Mouse (Mus musculus) midbrain, postnatal 0 days (tissue): ENCODE data around the gene Tmem45b. TPM values are rescaled to one million over a fixed set of nuclear protein-coding genes. Genes with fewer than 3 reads are reported as not detected.

ENCODE experiments used
- ATAC-seq: fragments of 200-750 bp; cut with Nextera tagmentation; 2 replicates; pipeline ENCODE4 v1.8.0; 2017; ENCODE audit warnings: moderate number of reproducible peaks, mild to moderate bottlenecking, moderate TSS enrichment, moderate library complexity; ENCODE audit not compliant: low FRiP score
- DNase-seq: peaks from one replicate; pipeline ENCODE4 v3.0.0-alpha.2; 2015; ENCODE audit warnings: low spot score
- H3K27ac ChIP-seq: fragments of 300-500 bp; sonication (generic); 2 replicates; pipeline ENCODE4 v1.5.1; 2014; ENCODE audit warnings: low read depth, mild to moderate bottlenecking, low read length, mixed read lengths
- H3K27me3 ChIP-seq: fragments of 300-500 bp; sonication (generic); 2 replicates; pipeline ENCODE4 v1.6.1; 2014; ENCODE audit warnings: low read length, control low read depth, mixed read lengths; ENCODE audit not compliant: insufficient read depth
- H3K36me3 ChIP-seq: fragments of 300-500 bp; sonication (generic); 2 replicates; pipeline ENCODE4 v1.6.1; 2014; ENCODE audit warnings: low read length, control low read depth, mixed read lengths; ENCODE audit not compliant: insufficient read depth
- H3K4me1 ChIP-seq: fragments of 300-500 bp; sonication (generic); 2 replicates; pipeline ENCODE4 v1.6.1; 2014; ENCODE audit warnings: mild to moderate bottlenecking, control low read depth, antibody characterized with exemption, low read length, mixed read lengths; ENCODE audit not compliant: insufficient read depth
- H3K4me2 ChIP-seq: fragments of 300-500 bp; sonication (generic); 2 replicates; pipeline ENCODE4 v1.6.1; 2014; ENCODE audit warnings: low read depth, mild to moderate bottlenecking, low read length, mixed read lengths; ENCODE audit not compliant: poor library complexity, severe bottlenecking
- H3K4me3 ChIP-seq: fragments of 300-500 bp; sonication (generic); 2 replicates; pipeline ENCODE4 v1.5.1; 2014; ENCODE audit warnings: low read depth, mild to moderate bottlenecking, low read length, moderate library complexity
- H3K9ac ChIP-seq: fragments of 300-500 bp; sonication (generic); replicated peaks from 2 replicates; pipeline ENCODE4 v1.6.1; 2014; ENCODE audit warnings: mild to moderate bottlenecking, low read length, moderate library complexity, mixed read lengths; ENCODE audit not compliant: poor library complexity, severe bottlenecking
- H3K9me3 ChIP-seq: fragments of 300-500 bp; sonication (generic); 2 replicates; pipeline ENCODE4 v1.6.1; 2016; ENCODE audit warnings: low read length, control low read depth
- CTCF ChIP-seq: IDR thresholded peaks from 2 replicates; pipeline ENCODE4 v1.5.1; 2016; ENCODE audit warnings: antibody characterized with exemption, mild to moderate bottlenecking
- WGBS: fragments of 180-500 bp; shearing (Covaris S2); extraction: QIAGEN DNeasy Blood & Tissue Kit; methylation state at CpG from one replicate; pipeline ENCODE4 v1.1.7; 2014; 5-methylcytosine and 5-hydroxymethylcytosine counted together
- polyA plus RNA-seq: library from polyadenylated mRNA; unstranded; fragments of >200 nt; fragmentation: Nextera tagmentation; extraction: Ambion mirVana; gene quantifications from 2 replicates; pipeline ENCODE4 v1.2.1, GENCODE M21; 2015
- total RNA-seq: library from RNA; depleted of rRNA; stranded (reverse); fragments of >200 nt; gene quantifications from 2 replicates; pipeline ENCODE4 v1.2.3, GENCODE M21; 2014

Tmem45b gene
- total and polyA plus RNA-seq, 2 experiments from 2014 or later = 0.43 TPM; not detected in 1

DNA sequence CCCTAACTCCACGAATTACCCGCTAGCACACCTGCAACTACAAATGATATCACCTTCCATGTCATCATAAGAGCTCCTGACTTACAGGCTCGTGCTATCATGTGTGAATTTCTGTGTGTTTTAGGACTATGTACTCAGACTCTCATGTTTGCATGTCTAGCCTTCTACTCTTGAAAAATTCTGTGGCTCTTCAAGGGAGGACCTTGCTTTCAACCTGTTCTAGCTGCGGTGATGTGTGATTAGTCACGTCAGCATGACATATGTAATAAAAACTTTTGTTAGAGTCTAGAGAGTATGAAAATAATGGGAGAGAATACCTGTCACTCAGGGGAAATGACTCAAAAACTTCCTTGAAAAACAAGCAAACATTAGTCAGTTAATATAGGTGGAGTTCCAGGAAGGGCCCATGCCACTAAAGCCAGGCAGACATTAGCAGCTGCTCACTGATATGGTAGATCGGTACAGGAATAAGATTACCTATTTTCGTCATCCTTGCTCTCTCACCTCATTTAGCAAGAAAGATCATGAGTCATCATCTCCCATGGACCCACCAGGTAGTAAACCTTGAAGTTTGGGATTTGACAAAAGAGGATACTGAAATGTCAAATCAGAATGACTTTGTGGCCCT lies 15.0 kb downstream of the Tmem45b start:
- H3K9me3 ChIP-seq = no peaks in the 10 kb centered on the region
- DNase-seq = no peak
- no peak overlapping the region for H3K4me2 ChIP-seq
- ATAC-seq = no peak
- H3K36me3 ChIP-seq = no peaks in the 10 kb centered on the region
- no peak for TF ChIP-seq CTCF
- H3K27ac ChIP-seq = no peak overlapping the region
- H3K4me1 ChIP-seq = no peaks in the 10 kb centered on the region
- no peak overlapping the region for H3K9ac ChIP-seq
- WGBS = 91% methylated on average over 7 of the region's 7 CpGs
- H3K27me3 ChIP-seq = no peaks in the 10 kb centered on the region
- H3K4me3 ChIP-seq = no peak overlapping the region

DNA sequence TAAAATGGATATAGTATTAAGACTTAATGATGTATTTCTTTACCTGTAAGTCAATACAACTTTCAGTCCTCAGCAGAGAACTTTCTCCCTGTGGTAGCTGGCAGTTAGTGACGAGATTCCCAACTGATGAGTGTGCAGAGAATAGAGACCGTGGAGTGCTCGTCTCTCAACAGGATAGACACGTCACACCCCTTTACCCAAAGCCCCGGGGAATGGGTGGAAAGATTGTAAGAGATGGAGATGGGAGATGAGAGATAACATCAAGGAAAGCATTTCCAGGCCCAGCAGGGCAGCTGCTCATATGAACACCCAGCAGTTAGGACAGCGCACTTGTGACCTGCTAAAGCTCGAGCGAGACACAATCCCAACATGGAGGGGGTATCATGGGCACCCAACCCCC lies 20.0 kb downstream of the Tmem45b start:
- Histone ChIP-seq H3K36me3 (no peaks in the 10 kb centered on the region), H3K4me2 (no peak overlapping the region), H3K4me1 (no peaks in the 10 kb centered on the region), H3K9me3 (no peaks in the 10 kb centered on the region), H3K9ac (no peak overlapping the region), H3K27ac (no peak overlapping the region), H3K27me3 (no peaks in the 10 kb centered on the region), H3K4me3 (no peak overlapping the region)
- no peak for TF ChIP-seq CTCF
- DNase-seq (no peak), ATAC-seq (no peak)
- WGBS = 84% methylated on average over 8 of the region's 8 CpGs

DNA sequence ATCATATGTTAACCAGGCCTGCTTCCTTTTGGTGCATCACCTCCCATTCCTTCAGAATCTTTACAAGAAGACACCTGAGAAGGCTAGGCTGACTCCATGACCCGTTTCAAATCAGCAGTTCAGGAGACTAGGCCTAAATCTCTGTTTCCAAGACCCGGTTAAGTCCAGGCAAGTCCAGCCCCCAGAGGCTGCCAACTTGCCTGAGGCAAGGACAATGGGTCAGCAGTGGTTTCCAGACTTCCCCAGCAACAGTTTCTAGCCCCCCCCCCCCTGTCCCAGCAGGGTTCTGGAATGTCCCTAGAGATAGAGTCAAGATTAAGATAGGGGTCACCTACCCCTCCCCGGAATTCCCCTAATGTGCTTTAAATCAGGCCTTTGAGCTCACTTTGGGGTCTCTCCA lies 22.8 kb downstream of the Tmem45b start:
- ATAC-seq = no peak
- H3K4me3 ChIP-seq = no peak overlapping the region
- H3K4me2 ChIP-seq = no peak overlapping the region
- no peak overlapping the region for H3K9ac ChIP-seq
- H3K36me3 ChIP-seq = no peaks in the 10 kb centered on the region
- H3K4me1 ChIP-seq = no peaks in the 10 kb centered on the region
- H3K9me3 ChIP-seq = no peaks in the 10 kb centered on the region
- WGBS = 78% methylated on average over 3 of the region's 3 CpGs
- H3K27me3 ChIP-seq = no peaks in the 10 kb centered on the region
- TF ChIP-seq CTCF = no peak
- DNase-seq = no peak
- H3K27ac ChIP-seq = no peak overlapping the region

DNA sequence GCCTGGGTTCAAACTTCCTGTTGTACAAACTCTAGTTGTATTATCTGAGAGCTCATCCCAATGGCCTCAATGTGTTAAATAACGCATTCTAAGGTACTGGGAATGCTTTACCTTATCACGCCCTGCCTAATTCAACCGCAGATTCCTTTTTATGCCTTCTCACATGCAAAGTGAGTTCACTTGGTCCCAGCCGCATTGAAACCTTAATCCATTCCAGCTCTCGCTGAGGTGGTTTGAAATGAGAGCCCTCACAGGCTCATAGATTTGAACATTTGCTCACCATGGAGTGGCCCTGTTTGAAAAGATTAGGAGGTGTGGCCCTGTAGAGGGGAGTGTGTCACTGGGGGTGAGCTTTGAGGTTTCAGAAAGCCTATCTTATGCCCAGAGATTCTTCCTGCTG lies 23.9 kb downstream of the Tmem45b start:
- Histone ChIP-seq H3K4me1 (no peaks in the 10 kb centered on the region), H3K27me3 (no peaks in the 10 kb centered on the region), H3K36me3 (no peaks in the 10 kb centered on the region), H3K4me3 (no peak overlapping the region), H3K27ac (no peak overlapping the region), H3K9ac (no peak overlapping the region), H3K4me2 (no peak overlapping the region), H3K9me3 (no peaks in the 10 kb centered on the region)
- no peak for DNase-seq
- no peak for ATAC-seq
- TF ChIP-seq CTCF = no peak
- 86% methylated on average over 5 of the region's 5 CpGs for WGBS

DNA sequence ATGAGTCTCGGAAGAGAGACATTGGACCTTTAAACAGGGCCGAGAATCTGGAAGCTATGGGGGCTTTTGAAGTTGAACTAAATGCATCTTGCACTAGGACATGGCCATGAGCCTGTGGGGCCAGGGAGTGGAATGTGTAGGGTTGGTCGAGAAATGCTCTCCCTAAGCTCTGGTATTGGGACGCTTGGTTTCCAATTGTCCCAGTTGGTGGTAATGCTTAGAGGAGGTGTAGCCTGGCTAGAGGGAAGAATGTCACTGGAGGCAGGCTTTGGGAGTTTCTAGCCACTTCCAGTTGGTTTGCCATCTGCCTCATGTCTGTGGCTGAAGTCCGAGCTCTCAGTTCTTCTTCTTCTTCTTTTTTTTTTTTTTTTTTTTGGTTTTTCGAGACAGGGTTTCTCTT lies 24.9 kb downstream of the Tmem45b start:
- H3K4me3 ChIP-seq = no peak overlapping the region
- H3K27me3 ChIP-seq = no peaks in the 10 kb centered on the region
- no peak for TF ChIP-seq CTCF
- no peaks in the 10 kb centered on the region for H3K9me3 ChIP-seq
- H3K27ac ChIP-seq = no peak overlapping the region
- H3K9ac ChIP-seq = no peak overlapping the region
- H3K4me1 ChIP-seq = no peaks in the 10 kb centered on the region
- no peak overlapping the region for H3K4me2 ChIP-seq
- 84% methylated on average over 6 of the region's 6 CpGs for WGBS
- H3K36me3 ChIP-seq = no peaks in the 10 kb centered on the region
- no peak for ATAC-seq
- no peak for DNase-seq

DNA sequence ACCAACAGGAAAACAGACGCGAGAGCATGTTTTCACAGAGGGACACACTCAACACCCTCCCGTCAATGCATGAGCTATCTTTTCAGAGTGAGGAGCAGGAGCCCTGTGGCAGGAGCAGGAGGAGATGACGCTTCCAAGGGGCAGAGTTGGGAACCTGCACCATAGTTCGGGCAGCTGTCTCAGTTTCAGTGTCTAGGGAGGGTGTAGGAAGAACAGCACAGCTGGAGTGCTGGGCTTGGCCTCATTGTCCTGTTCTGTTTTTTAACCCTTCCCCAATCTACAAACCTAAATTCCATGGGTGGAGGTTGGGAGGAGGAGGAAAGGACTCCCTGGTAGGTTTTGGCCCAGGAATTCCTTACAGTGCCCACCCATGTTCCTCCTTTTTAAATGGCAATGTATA lies 25.4 kb downstream of the Tmem45b start:
- ATAC-seq = no peak
- Histone ChIP-seq H3K9ac (no peak overlapping the region), H3K4me1 (no peaks in the 10 kb centered on the region), H3K36me3 (no peaks in the 10 kb centered on the region), H3K9me3 (no peaks in the 10 kb centered on the region), H3K27me3 (no peaks in the 10 kb centered on the region), H3K27ac (no peak overlapping the region), H3K4me3 (no peak overlapping the region), H3K4me2 (no peak overlapping the region)
- WGBS = 59% methylated on average over 5 of the region's 5 CpGs
- no peak for TF ChIP-seq CTCF
- no peak for DNase-seq
